Comparison of ENCODE assay signal across 9 mouse cellular contexts in genomic region chr8:88033054-88033453, GRCm38 (mm10).
A peak's percentile ranks its signal among the peaks of the same experiment; 100 is the strongest.
DNase-seq lines count a peak whose midpoint lies in the region; ATAC-seq and TF ChIP-seq lines count a peak whose summit lies in the region.
"Had no signal": no experiment of that assay in that cellular context is flagged by ENCODE, and none has a peak within 500 bp of the region (broad histone marks: within the 10 kb centered on the region; RNA-seq: fewer than 3 reads in every experiment).

No protein-coding gene starts in this region.

- TF ChIP-seq CTCF in intestine, postnatal 0 days (IDR thresholded peaks at IDR 0.05; ENCODE audit: low read depth): peak; percentile 67
- peak; percentile 81 for TF ChIP-seq CTCF in liver, embryonic 14.5 days (IDR thresholded peaks at IDR 0.05; ENCODE audit: low read depth)

- no peak overlapping the region for H3K4me2 ChIP-seq in intestine, postnatal 0 days (replicated peaks; ENCODE audit: low read depth)
- H3K4me2 ChIP-seq in intestine, embryonic 16.5 days (ENCODE audit: low read depth, low read length): no peak overlapping the region
- H3K4me2 ChIP-seq in liver, embryonic 14.5 days (ENCODE audit: low read depth): no peak overlapping the region
- no peak overlapping the region for H3K4me2 ChIP-seq in forebrain, embryonic 15.5 days (replicated peaks)

- H3K4me1 ChIP-seq in intestine, postnatal 0 days (replicated peaks; ENCODE audit: control insufficient read depth, insufficient read depth, low read length): no peaks in the 10 kb centered on the region
- H3K4me1 ChIP-seq in intestine, embryonic 16.5 days (ENCODE audit: control insufficient read depth, insufficient read depth, low read length): no peaks in the 10 kb centered on the region
- no peaks in the 10 kb centered on the region for H3K4me1 ChIP-seq in liver, embryonic 14.5 days (replicated peaks; ENCODE audit: control insufficient read depth in 2 of 2, insufficient read depth in 2 of 2, low read length in 1 of 2)
- no peaks in the 10 kb centered on the region for H3K4me1 ChIP-seq in forebrain, embryonic 15.5 days

- DNase-seq in A20 (ENCODE audit: low read depth, low spot score) (peak; percentile 48), ES-CJ7 (ENCODE audit: low read depth, low spot score) (peak; percentile 68)
- DNase-seq in liver, embryonic 14.5 days (ENCODE audit: low read depth in 3 of 3, low spot score in 3 of 3): no peak
- DNase-seq in right cerebral cortex, postnatal 36 days (ENCODE audit: low spot score in 2 of 2): no peak
- DNase-seq in right cerebral cortex, postnatal 10 days (ENCODE audit: low spot score in 2 of 2): no peak
- DNase-seq: adrenal gland, adult 8-10 months had no signal

- no peaks in the 10 kb centered on the region for H3K36me3 ChIP-seq in intestine, postnatal 0 days (ENCODE audit: control insufficient read depth, insufficient read depth)
- no peaks in the 10 kb centered on the region for H3K36me3 ChIP-seq in intestine, embryonic 16.5 days (ENCODE audit: control insufficient read depth, insufficient read depth, low read length)
- no peaks in the 10 kb centered on the region for H3K36me3 ChIP-seq in liver, embryonic 14.5 days (replicated peaks; ENCODE audit: control insufficient read depth, insufficient read depth, low read depth)
- H3K36me3 ChIP-seq in forebrain, embryonic 15.5 days: no peaks in the 10 kb centered on the region

- H3K9ac ChIP-seq in intestine, postnatal 0 days (ENCODE audit: low read depth, low read length): no peak overlapping the region
- no peak overlapping the region for H3K9ac ChIP-seq in intestine, embryonic 16.5 days (ENCODE audit: low read depth, low read length)
- H3K9ac ChIP-seq in liver, embryonic 14.5 days (replicated peaks): no peak overlapping the region
- no peak overlapping the region for H3K9ac ChIP-seq in forebrain, embryonic 15.5 days (replicated peaks)

- no peaks in the 10 kb centered on the region for H3K27me3 ChIP-seq in intestine, postnatal 0 days (replicated peaks; ENCODE audit: control insufficient read depth, insufficient read depth, low read length)
- H3K27me3 ChIP-seq in intestine, embryonic 16.5 days (replicated peaks; ENCODE audit: control insufficient read depth, insufficient read depth, low read length): no peaks in the 10 kb centered on the region
- no peaks in the 10 kb centered on the region for H3K27me3 ChIP-seq in liver, embryonic 14.5 days (ENCODE audit: control insufficient read depth, insufficient read depth, low read length)
- H3K27me3 ChIP-seq in forebrain, embryonic 15.5 days: no peaks in the 10 kb centered on the region

- no peak overlapping the region for H3K27ac ChIP-seq in intestine, postnatal 0 days (ENCODE audit: low read depth, low read length)
- no peak overlapping the region for H3K27ac ChIP-seq in intestine, embryonic 16.5 days (ENCODE audit: low read length)
- no peak overlapping the region for H3K27ac ChIP-seq in liver, embryonic 14.5 days
- H3K27ac ChIP-seq in forebrain, embryonic 15.5 days (replicated peaks): no peak overlapping the region

- no peaks in the 10 kb centered on the region for H3K9me3 ChIP-seq in intestine, postnatal 0 days (ENCODE audit: control insufficient read depth)
- H3K9me3 ChIP-seq in intestine, embryonic 16.5 days (ENCODE audit: control insufficient read depth, low read length): no peaks in the 10 kb centered on the region
- H3K9me3 ChIP-seq in liver, embryonic 14.5 days (ENCODE audit: control insufficient read depth, low read length): no peaks in the 10 kb centered on the region
- no peaks in the 10 kb centered on the region for H3K9me3 ChIP-seq in forebrain, embryonic 15.5 days

- H3K4me3 ChIP-seq in intestine, postnatal 0 days (ENCODE audit: low read depth, low read length): no peak overlapping the region
- no peak overlapping the region for H3K4me3 ChIP-seq in intestine, embryonic 16.5 days (ENCODE audit: low read length)
- H3K4me3 ChIP-seq in liver, embryonic 14.5 days (ENCODE audit: insufficient read depth in 1 of 2, low read depth in 2 of 2, low read length in 2 of 2): no peak overlapping the region
- no peak overlapping the region for H3K4me3 ChIP-seq in forebrain, embryonic 15.5 days

- no peak for TF ChIP-seq EP300 in liver, embryonic 14.5 days (IDR thresholded peaks at IDR 0.05; ENCODE audit: low read depth)

- no peak for ATAC-seq in intestine, postnatal 0 days
- ATAC-seq in intestine, embryonic 16.5 days: no peak
- ATAC-seq in liver, embryonic 14.5 days (ENCODE audit: insufficient read depth): no peak
- ATAC-seq in forebrain, embryonic 15.5 days (replicated peaks): no peak

- 75% methylated on average over 6 of the region's 6 CpGs for WGBS in intestine, postnatal 0 days
- 79% methylated on average over 6 of the region's 6 CpGs for WGBS in intestine, embryonic 16.5 days
- 43% methylated on average over 6 of the region's 6 CpGs for WGBS in liver, embryonic 14.5 days (ENCODE audit: insufficient replicate concordance)
- 84% methylated on average over 6 of the region's 6 CpGs for WGBS in forebrain, embryonic 15.5 days

Comparison
In these comparisons a context has a peak if more than half of its experiments do, and no peak if none do; other contexts are left out.
1. DNase-seq: peak in A20 (single experiment) and ES-CJ7 (single experiment); none in liver, embryonic 14.5 days (0 of 3), right cerebral cortex, postnatal 36 days (0 of 2) and right cerebral cortex, postnatal 10 days (0 of 2).